In the genomic region with DNA sequence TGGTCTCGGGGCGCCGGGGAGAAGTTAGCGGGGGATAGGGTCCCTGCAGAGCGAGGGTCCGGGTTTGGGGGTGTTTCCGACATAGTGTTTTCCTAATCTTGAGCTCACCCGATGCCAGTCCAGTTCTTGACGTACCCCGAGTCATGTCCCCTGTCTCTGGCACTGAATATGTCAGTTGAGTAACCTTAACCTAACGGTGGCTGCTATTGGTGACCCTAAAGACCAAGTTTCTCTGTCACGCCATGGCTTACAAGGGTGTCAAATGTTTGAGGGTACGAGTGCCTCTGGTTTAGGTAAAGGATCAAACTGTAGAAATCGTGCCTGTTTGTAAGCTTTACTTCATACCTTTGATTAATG, we compare ENCODE assay signal across 9 mouse cellular contexts. TPM values are rescaled to one million over a fixed set of nuclear protein-coding genes. Genes with fewer than 3 reads are reported as not detected.
A peak's percentile ranks its signal among the peaks of the same experiment; 100 is the strongest.
DNase-seq lines count a peak whose midpoint lies in the region; ATAC-seq and TF ChIP-seq lines count a peak whose summit lies in the region.
"Had no signal": no experiment of that assay in that cellular context is flagged by ENCODE, and none has a peak within 500 bp of the region (broad histone marks: within the 10 kb centered on the region; RNA-seq: fewer than 3 reads in every experiment).

No protein-coding gene starts in this region.

- H3K4me3 ChIP-seq in heart, embryonic 14.5 days (ENCODE audit: control insufficient read depth in 1 of 2, insufficient read depth in 1 of 2, low read depth in 1 of 2, low read length in 2 of 2) = peak overlapping the region; percentile 62 to 75
- H3K4me3 ChIP-seq in G1E (ENCODE audit: low read depth, low read length) = peak overlapping the region; percentile 88
- peak overlapping the region; percentile 64 for H3K4me3 ChIP-seq in forebrain, postnatal 0 days (ENCODE audit: low read depth, low read length)
- H3K4me3 ChIP-seq in megakaryocyte, embryonic 14.5 days (replicated peaks) = peak overlapping the region; percentile 99

- H3K27ac ChIP-seq in heart, embryonic 14.5 days (replicated peaks in 1 of 2; ENCODE audit: control insufficient read depth in 1 of 2, insufficient read depth in 1 of 2, low read depth in 2 of 2, low read length in 2 of 2) = peak overlapping the region; percentile 78 to 97
- peak overlapping the region; percentile 96 for H3K27ac ChIP-seq in forebrain, postnatal 0 days (ENCODE audit: low read depth, low read length)

- TF ChIP-seq CTCF in G1E (IDR thresholded peaks at IDR 0.05; ENCODE audit: low read depth, low read length) = no peak
- no peak for TF ChIP-seq CTCF in forebrain, postnatal 0 days (IDR thresholded peaks at IDR 0.05; ENCODE audit: low read depth)

- WGBS in heart, embryonic 14.5 days = 3% methylated on average over 14 of the region's 14 CpGs
- 8% methylated on average over 14 of the region's 14 CpGs for WGBS in forebrain, postnatal 0 days

- no peaks in the 10 kb centered on the region for H3K9me3 ChIP-seq in heart, embryonic 14.5 days (ENCODE audit: control insufficient read depth, low read length)
- H3K9me3 ChIP-seq in G1E (replicated peaks) = no peaks in the 10 kb centered on the region
- no peaks in the 10 kb centered on the region for H3K9me3 ChIP-seq in forebrain, postnatal 0 days (ENCODE audit: low read length)
- no peaks in the 10 kb centered on the region for H3K9me3 ChIP-seq in megakaryocyte, embryonic 14.5 days

- peaks cover 5 to 9% of the 10 kb centered on the region in 2 experiments; a peak in 3 of 4 replicates for H3K4me1 ChIP-seq in heart, embryonic 14.5 days (ENCODE audit: control insufficient read depth in 2 of 2, insufficient read depth in 2 of 2, low read length in 2 of 2)
- H3K4me1 ChIP-seq in G1E (ENCODE audit: insufficient read depth, low read depth, low read length) = peaks cover 40% of the 10 kb centered on the region
- peaks cover 11% of the 10 kb centered on the region; the same call in 1 of the 2 replicates for H3K4me1 ChIP-seq in forebrain, postnatal 0 days (ENCODE audit: insufficient read depth)
- H3K4me1 ChIP-seq in megakaryocyte, embryonic 14.5 days = peaks cover 45% of the 10 kb centered on the region

- no peaks in the 10 kb centered on the region for H3K27me3 ChIP-seq in heart, embryonic 14.5 days (ENCODE audit: control insufficient read depth, insufficient read depth, low read length)
- H3K27me3 ChIP-seq in G1E (ENCODE audit: insufficient read depth, low read length) = no peaks in the 10 kb centered on the region
- H3K27me3 ChIP-seq in forebrain, postnatal 0 days (ENCODE audit: insufficient read depth, low read length) = no peaks in the 10 kb centered on the region
- no peaks in the 10 kb centered on the region for H3K27me3 ChIP-seq in megakaryocyte, embryonic 14.5 days (replicated peaks)
- H3K27me3 ChIP-seq: Patski had no signal

- ATAC-seq in heart, embryonic 14.5 days (ENCODE audit: insufficient number of reproducible peaks, insufficient read depth, low FRiP score, low read depth) = no peak
- ATAC-seq in G1E (ENCODE audit: extremely low read depth, insufficient number of reproducible peaks, low FRiP score, poor library complexity, severe bottlenecking) = no peak; the same call in 1 of the 2 replicates
- ATAC-seq in forebrain, postnatal 0 days = no peak

- DNase-seq in heart, adult 18-20 months = no peak
- no peak for DNase-seq in G1E (ENCODE audit: low spot score)
- no peak for DNase-seq in forebrain, postnatal 0 days
- no peak for DNase-seq in adrenal gland, postnatal 36 days
- DNase-seq in urinary bladder, adult 2 months (ENCODE audit: low spot score) = no peak
- no peak for DNase-seq in adrenal gland, postnatal 25 days

- H3K4me2 ChIP-seq in heart, embryonic 14.5 days (ENCODE audit: low read length) = peak overlapping the region; percentile 85
- peak overlapping the region; percentile 56 for H3K4me2 ChIP-seq in forebrain, postnatal 0 days (ENCODE audit: low read depth)

- H3K9ac ChIP-seq in heart, embryonic 14.5 days (ENCODE audit: low read length) = peak overlapping the region; percentile 85
- peak overlapping the region; percentile 95 for H3K9ac ChIP-seq in forebrain, postnatal 0 days

- H3K36me3 ChIP-seq in heart, embryonic 14.5 days (ENCODE audit: control insufficient read depth, insufficient read depth, low read length) = no peaks in the 10 kb centered on the region
- peaks cover 7% of the 10 kb centered on the region for H3K36me3 ChIP-seq in G1E (replicated peaks)
- H3K36me3 ChIP-seq in forebrain, postnatal 0 days (ENCODE audit: insufficient read depth) = no peaks in the 10 kb centered on the region
- H3K36me3 ChIP-seq in megakaryocyte, embryonic 14.5 days (replicated peaks; ENCODE audit: low read length) = no peaks in the 10 kb centered on the region

RNA-seq across cellular contexts. Expression of gene Odf2l, which starts 0.6 kb away (rescaled TPM):
- 10.3 and 15.2 TPM in 2 replicates for polyA plus RNA-seq in heart, embryonic 14.5 days (2014; fragmentation: Nextera tagmentation; extraction: Ambion mirVana)
- total RNA-seq in heart, adult 18-20 months (2021) = 10 to 100 TPM in 1 of 2 experiments, 1 to 10 TPM in 1; 9.3 to 13.0 TPM
- 91.1 and 103 TPM in 2 replicates for total RNA-seq in G1E (2014; fragmentation: Nextera tagmentation)
- total RNA-seq in G1E (2017) = 37.8 and 43.0 TPM in 2 replicates
- 3.8 and 4.2 TPM in 2 replicates for polyA plus RNA-seq in G1E (2012)
- 13.1 and 16.8 TPM in 2 replicates for total RNA-seq in forebrain, postnatal 0 days (2014; rRNA removed)
- 8.1 and 9.2 TPM in 2 replicates for polyA plus RNA-seq in forebrain, postnatal 0 days (2015; fragmentation: Nextera tagmentation; extraction: Ambion mirVana)
- 0.63 TPM in 1 of 2 replicates, not detected in the other for polyA plus RNA-seq in megakaryocyte, embryonic 14.5 days (2012; ENCODE audit: insufficient read depth, low replicate concordance)
- total RNA-seq in adrenal gland, postnatal 36 days (2021) = 10 to 100 TPM; 16.4 to 23.5 TPM
- 17.1 and 20.4 TPM in 2 replicates for polyA plus RNA-seq in urinary bladder, adult 2 months (2012; rRNA removed)
- total RNA-seq in adrenal gland, postnatal 25 days (2021) = 31.0 and 34.9 TPM in 2 replicates

RNA-seq across cellular contexts. Expression of gene Clca2, which starts 19.7 kb away (rescaled TPM):
- 0.04 and 0.26 TPM in 2 replicates for polyA plus RNA-seq in heart, embryonic 14.5 days (2014; fragmentation: Nextera tagmentation; extraction: Ambion mirVana)
- total RNA-seq in heart, adult 18-20 months (2021) = under 1 TPM in 1 of 2 experiments, not detected in 1; 0.15 TPM
- total RNA-seq in G1E (2014; fragmentation: Nextera tagmentation) (not detected in 2 replicates), G1E (2017) (0.05 TPM in 1 of 2 replicates, not detected in the other)
- polyA plus RNA-seq in G1E (2012) = not detected in 2 replicates
- not detected in 2 replicates for total RNA-seq in forebrain, postnatal 0 days (2014; rRNA removed)
- not detected in 2 replicates for polyA plus RNA-seq in forebrain, postnatal 0 days (2015; fragmentation: Nextera tagmentation; extraction: Ambion mirVana)
- polyA plus RNA-seq in megakaryocyte, embryonic 14.5 days (2012; ENCODE audit: insufficient read depth, low replicate concordance) = not detected in 2 replicates
- under 1 TPM in 1 of 2 experiments, not detected in 1; 0.13 TPM for total RNA-seq in adrenal gland, postnatal 36 days (2021)
- 3.4 and 3.7 TPM in 2 replicates for polyA plus RNA-seq in urinary bladder, adult 2 months (2012; rRNA removed)
- not detected in 2 replicates for total RNA-seq in adrenal gland, postnatal 25 days (2021)
